ENCODE assay signal across 16 mouse cellular contexts in genomic region chr13:104559876-104560275, GRCm38 (mm10).
DNase-seq lines count a peak whose midpoint lies in the region; ATAC-seq and TF ChIP-seq lines count a peak whose summit lies in the region.
"Had no signal": no experiment of that assay in that cellular context is flagged by ENCODE, and none has a peak within 500 bp of the region (broad histone marks: within the 10 kb centered on the region; RNA-seq: fewer than 3 reads in every experiment).

No protein-coding gene starts in this region.

- H3K4me2 ChIP-seq in hindbrain, postnatal 0 days (ENCODE audit: low read depth, low read length): 0 out of 2 replicates have a peak overlapping the region, but pooled peaks have one; percentile 34
- no peak overlapping the region for H3K4me2 ChIP-seq in hindbrain, embryonic 13.5 days
- H3K4me2 ChIP-seq in midbrain, postnatal 0 days (ENCODE audit: low read depth, low read length, poor library complexity, severe bottlenecking): no peak overlapping the region
- H3K4me2 ChIP-seq in midbrain, embryonic 13.5 days (replicated peaks): no peak overlapping the region
- 0 out of 2 replicates have a peak overlapping the region, but pooled peaks have one; percentile 4 for H3K4me2 ChIP-seq in stomach, embryonic 16.5 days (ENCODE audit: low read depth, low read length)
- H3K4me2 ChIP-seq: heart, embryonic 12.5 days; limb, embryonic 13.5 days had no signal

- 60% methylated on average over 5 of the region's 5 CpGs for WGBS in hindbrain, postnatal 0 days
- 88% methylated on average over 5 of the region's 5 CpGs for WGBS in hindbrain, embryonic 13.5 days
- 81% methylated on average over 5 of the region's 5 CpGs for WGBS in midbrain, postnatal 0 days
- WGBS in midbrain, embryonic 13.5 days: 92% methylated on average over 5 of the region's 5 CpGs
- 86% methylated on average over 5 of the region's 5 CpGs for whole genome bisulfite sequencing in stomach, embryonic 16.5 days

- H3K4me3 ChIP-seq in hindbrain, postnatal 0 days (ENCODE audit: low read length): no peak overlapping the region
- H3K4me3 ChIP-seq in hindbrain, embryonic 13.5 days: no peak overlapping the region
- no peak overlapping the region for H3K4me3 ChIP-seq in midbrain, postnatal 0 days (ENCODE audit: low read depth, low read length)
- H3K4me3 ChIP-seq in midbrain, embryonic 13.5 days (replicated peaks): no peak overlapping the region
- no peak overlapping the region for H3K4me3 ChIP-seq in stomach, embryonic 16.5 days (replicated peaks; ENCODE audit: low read length)
- H3K4me3 ChIP-seq: heart, embryonic 12.5 days; hindbrain, embryonic 10.5 days; left cerebral cortex, adult 2 months; limb, embryonic 13.5 days had no signal

- 0 out of 2 replicates have a peak, but pooled peaks cover 3% of the 10 kb centered on the region for H3K4me1 ChIP-seq in hindbrain, postnatal 0 days (ENCODE audit: insufficient read depth, low read length)
- no peaks in the 10 kb centered on the region for H3K4me1 ChIP-seq in hindbrain, embryonic 13.5 days (replicated peaks)
- no peaks in the 10 kb centered on the region for H3K4me1 ChIP-seq in midbrain, postnatal 0 days (ENCODE audit: insufficient read depth, low read length)
- no peaks in the 10 kb centered on the region for H3K4me1 ChIP-seq in midbrain, embryonic 13.5 days (replicated peaks)
- no peaks in the 10 kb centered on the region for H3K4me1 ChIP-seq in stomach, embryonic 16.5 days (ENCODE audit: control insufficient read depth, insufficient read depth, low read length)

- ATAC-seq in hindbrain, postnatal 0 days: no peak
- no peak for ATAC-seq in hindbrain, embryonic 13.5 days (ENCODE audit: low FRiP score)
- 0 out of 2 replicates have a peak, but pooled peaks have one; percentile 13 for ATAC-seq in midbrain, postnatal 0 days (ENCODE audit: low FRiP score)
- no peak for ATAC-seq in midbrain, embryonic 13.5 days
- no peak for ATAC-seq in stomach, embryonic 16.5 days (ENCODE audit: insufficient read depth, low FRiP score)
- ATAC-seq: midbrain, embryonic 16.5 days had no signal

- no peaks in the 10 kb centered on the region for H3K27me3 ChIP-seq in hindbrain, postnatal 0 days (ENCODE audit: insufficient read depth, low read length)
- H3K27me3 ChIP-seq in hindbrain, embryonic 13.5 days: no peaks in the 10 kb centered on the region
- H3K27me3 ChIP-seq in midbrain, postnatal 0 days (ENCODE audit: insufficient read depth, low read length): no peaks in the 10 kb centered on the region
- H3K27me3 ChIP-seq in midbrain, embryonic 13.5 days: no peaks in the 10 kb centered on the region
- H3K27me3 ChIP-seq in stomach, embryonic 16.5 days (ENCODE audit: control insufficient read depth, insufficient read depth, low read length): no peaks in the 10 kb centered on the region
- H3K27me3 ChIP-seq: heart, embryonic 12.5 days; limb, embryonic 13.5 days had no signal

- no peaks in the 10 kb centered on the region for H3K36me3 ChIP-seq in hindbrain, postnatal 0 days (ENCODE audit: insufficient read depth, low read length)
- H3K36me3 ChIP-seq in hindbrain, embryonic 13.5 days: no peaks in the 10 kb centered on the region
- H3K36me3 ChIP-seq in midbrain, postnatal 0 days (ENCODE audit: insufficient read depth, low read length): no peaks in the 10 kb centered on the region
- H3K36me3 ChIP-seq in midbrain, embryonic 13.5 days: no peaks in the 10 kb centered on the region
- H3K36me3 ChIP-seq in stomach, embryonic 16.5 days (ENCODE audit: control insufficient read depth, insufficient read depth, low read length): no peaks in the 10 kb centered on the region
- H3K36me3 ChIP-seq: heart, embryonic 12.5 days; hindbrain, embryonic 10.5 days; limb, embryonic 13.5 days had no signal

- no peaks in the 10 kb centered on the region for H3K9me3 ChIP-seq in hindbrain, postnatal 0 days (ENCODE audit: low read length)
- no peaks in the 10 kb centered on the region for H3K9me3 ChIP-seq in hindbrain, embryonic 13.5 days
- H3K9me3 ChIP-seq in midbrain, postnatal 0 days (ENCODE audit: low read length): no peaks in the 10 kb centered on the region
- no peaks in the 10 kb centered on the region for H3K9me3 ChIP-seq in midbrain, embryonic 13.5 days
- H3K9me3 ChIP-seq in stomach, embryonic 16.5 days (replicated peaks; ENCODE audit: control insufficient read depth, low read length): no peaks in the 10 kb centered on the region
- H3K9me3 ChIP-seq: heart, embryonic 12.5 days; hindbrain, embryonic 10.5 days; limb, embryonic 13.5 days had no signal

- no peak for DNase-seq in hindbrain, postnatal 0 days (ENCODE audit: low spot score)
- DNase-seq in midbrain, postnatal 0 days (ENCODE audit: low spot score): no peak
- DNase-seq in cerebellum, postnatal 14 days: peak; percentile 74 to 79
- DNase-seq in adrenal gland, adult 8-10 months: no peak
- DNase-seq in adrenal gland, postnatal 10 days: no peak
- DNase-seq: gastrocnemius, postnatal 25 days; kidney, adult 11 months; thymus, adult 18-20 months had no signal

- no peak overlapping the region for H3K27ac ChIP-seq in hindbrain, postnatal 0 days
- no peak overlapping the region for H3K27ac ChIP-seq in hindbrain, embryonic 13.5 days
- no peak overlapping the region for H3K27ac ChIP-seq in midbrain, postnatal 0 days (ENCODE audit: low read depth, low read length)
- H3K27ac ChIP-seq in midbrain, embryonic 13.5 days: no peak overlapping the region
- H3K27ac ChIP-seq in stomach, embryonic 16.5 days (ENCODE audit: low read length): no peak overlapping the region
- H3K27ac ChIP-seq: hindbrain, embryonic 10.5 days; left cerebral cortex, adult 2 months; limb, embryonic 13.5 days had no signal

- TF ChIP-seq CTCF in hindbrain, postnatal 0 days (IDR thresholded peaks at IDR 0.05; ENCODE audit: low read depth): no peak
- no peak for TF ChIP-seq CTCF in midbrain, postnatal 0 days (IDR thresholded peaks at IDR 0.05)

- no peak overlapping the region for H3K9ac ChIP-seq in hindbrain, postnatal 0 days (replicated peaks; ENCODE audit: low read length)
- no peak overlapping the region for H3K9ac ChIP-seq in hindbrain, embryonic 13.5 days
- no peak overlapping the region for H3K9ac ChIP-seq in midbrain, postnatal 0 days (replicated peaks; ENCODE audit: low read length, poor library complexity, severe bottlenecking)
- no peak overlapping the region for H3K9ac ChIP-seq in midbrain, embryonic 13.5 days (replicated peaks)
- H3K9ac ChIP-seq in stomach, embryonic 16.5 days (ENCODE audit: low read length): no peak overlapping the region
- H3K9ac ChIP-seq: heart, embryonic 12.5 days; limb, embryonic 13.5 days had no signal

Comparison
In these comparisons a context has a peak if more than half of its experiments do, and no peak if none do; other contexts are left out.
1. H3K4me2 ChIP-seq: peak in hindbrain, postnatal 0 days (single experiment) and stomach, embryonic 16.5 days (single experiment); none in hindbrain, embryonic 13.5 days (single experiment), midbrain, postnatal 0 days (single experiment) and midbrain, embryonic 13.5 days (single experiment).
2. DNase-seq: peak in cerebellum, postnatal 14 days (2 of 2); none in hindbrain, postnatal 0 days (single experiment), midbrain, postnatal 0 days (single experiment), adrenal gland, adult 8-10 months (single experiment) and adrenal gland, postnatal 10 days (single experiment).